Mouse (Mus musculus) MN1 (cell line): Measurements from ENCODE around the gene Rab5a.

Experiments
- DNase-seq: peaks from one replicate; pipeline ENCODE4 v3.0.0-alpha.2; 2016; ENCODE audit warnings: low spot score

Rab5a gene

DNA sequence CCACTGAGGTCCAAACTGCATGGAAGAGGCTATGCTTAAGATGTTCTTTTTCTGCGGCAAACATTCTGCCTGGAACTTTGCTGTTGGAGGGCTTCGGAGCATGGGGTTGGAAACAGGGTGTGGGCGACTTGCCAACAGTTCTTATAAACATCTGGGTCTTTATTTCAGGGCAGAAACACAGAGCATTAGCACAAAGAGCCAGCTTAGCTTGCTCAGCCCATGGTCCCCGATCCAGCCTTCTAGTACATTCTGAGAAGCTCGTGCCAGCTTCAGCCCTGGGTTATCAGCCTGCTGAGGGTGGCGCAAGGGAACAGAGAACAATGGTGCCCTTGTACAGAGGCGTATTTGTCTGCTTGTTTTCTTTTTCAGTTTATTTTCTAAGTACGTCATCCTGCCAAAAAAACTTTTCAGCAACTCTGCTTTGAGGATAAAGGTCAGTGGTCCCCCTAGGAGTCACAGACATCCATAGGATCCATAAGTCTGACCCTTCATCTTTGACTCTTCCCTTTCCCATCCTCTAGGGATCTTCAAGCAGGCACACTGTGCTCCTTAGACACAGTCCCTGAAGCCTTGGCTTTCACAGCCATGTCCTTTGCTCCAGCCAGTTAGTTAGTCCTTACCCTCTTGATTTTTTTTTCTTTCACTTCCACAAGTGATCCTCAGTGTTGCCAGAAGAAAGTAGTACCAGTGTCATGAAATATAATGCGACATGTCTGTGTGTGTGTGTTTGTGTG is 64.7 kb downstream of the Rab5a start:
- DNase-seq, result no peak

DNA sequence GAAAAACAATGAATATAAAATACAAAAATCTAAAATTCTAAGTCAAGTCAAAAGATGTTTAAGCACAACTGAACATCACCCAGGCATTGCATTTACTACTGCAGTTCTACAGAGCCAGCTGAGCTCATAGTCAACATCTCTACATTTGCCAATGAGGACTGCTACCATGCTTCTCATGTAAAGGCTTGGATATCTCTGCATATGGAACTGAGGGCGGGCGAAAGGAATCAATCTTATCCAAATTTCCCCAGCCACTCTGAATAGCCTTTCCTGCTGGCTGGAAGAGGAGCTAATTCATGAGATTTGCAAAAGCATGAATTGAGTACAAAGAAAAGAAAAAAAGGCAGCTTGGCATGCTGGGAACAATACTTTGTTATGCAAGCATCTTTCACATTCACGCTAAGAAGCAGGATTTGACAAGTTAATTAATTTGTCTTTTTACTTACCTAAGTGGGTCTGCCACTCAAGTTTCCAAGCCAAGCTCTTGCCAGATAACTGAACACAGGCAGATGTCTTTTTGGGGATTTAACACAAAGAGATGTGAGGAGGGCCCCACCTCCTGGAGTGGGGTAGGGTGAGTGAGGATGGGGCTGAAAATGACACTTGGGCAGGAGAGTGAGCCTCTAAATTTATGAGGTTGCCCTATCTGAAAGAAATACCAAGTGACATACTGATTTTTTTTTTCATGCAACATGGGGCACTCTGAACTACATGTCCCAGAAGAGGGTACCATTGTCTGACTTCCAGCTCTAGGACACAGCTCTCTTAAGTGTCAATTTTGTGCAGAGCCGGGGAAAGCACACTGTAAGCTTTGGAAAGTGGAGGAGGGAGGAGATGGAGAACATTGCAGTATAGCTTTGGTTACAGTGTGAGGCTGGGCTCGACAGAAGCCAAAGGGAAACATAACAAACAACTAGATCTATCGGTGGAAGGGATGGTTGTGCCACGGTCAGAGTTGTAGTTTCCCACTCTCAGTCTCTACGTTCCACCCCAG is 72.6 kb downstream of the Rab5a start:
- no peak for DNase-seq

DNA sequence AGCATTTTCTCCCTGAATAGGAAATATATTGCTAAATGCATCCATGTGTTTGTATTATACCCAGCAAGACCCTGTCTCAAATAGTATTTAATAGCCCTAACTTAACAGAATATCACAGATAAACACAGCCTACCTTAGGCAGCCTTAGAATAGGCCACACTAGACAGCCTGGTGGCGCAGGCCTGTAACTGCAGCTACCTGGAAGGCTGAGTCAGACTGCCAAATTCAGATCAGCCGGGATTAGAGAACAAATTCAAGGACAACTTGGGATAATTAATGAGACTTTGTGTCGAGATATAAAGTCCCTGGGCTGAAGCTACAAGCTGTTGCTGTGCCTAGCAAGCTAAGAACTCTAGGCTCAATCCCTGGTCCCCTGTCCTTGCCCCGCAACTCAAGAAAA is 75.1 kb downstream of the Rab5a start:
- DNase-seq, result no peak

DNA sequence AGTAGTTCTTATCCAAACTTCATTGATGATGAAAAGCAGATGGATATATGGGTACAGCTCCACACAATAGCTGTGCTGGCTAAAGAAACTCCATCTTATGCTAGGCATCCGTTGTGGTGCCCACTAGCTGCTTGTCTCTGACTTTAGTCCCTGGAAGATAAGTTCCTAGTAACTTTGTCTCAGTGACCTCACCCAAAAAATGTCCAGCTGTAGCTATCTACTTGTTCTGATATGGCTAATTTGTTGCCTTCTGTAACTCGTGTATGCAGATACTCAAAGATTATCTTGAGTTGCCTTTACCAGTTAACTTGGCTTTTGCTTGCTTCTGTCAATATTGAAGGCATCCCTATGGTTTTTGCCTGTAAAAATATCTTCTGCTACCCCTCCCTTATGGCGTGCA is 75.8 kb downstream of the Rab5a start:
- DNase-seq, result no peak
